Mouse (Mus musculus) small intestine, adult 2 months (tissue): ENCODE measurements around the gene Opn3. TPM values are rescaled to one million over a fixed set of nuclear protein-coding genes. Genes with fewer than 3 reads are reported as not detected.
A peak's percentile ranks its signal among the peaks of the same experiment; 100 is the strongest.

ENCODE experiments used
- H3K27ac ChIP-seq: fragments of 200-500 bp; 2 replicates; pipeline ENCODE4 v1.5.1; 2012; ENCODE audit warnings: low read depth, low read length, control low read depth, inconsistent platforms; ENCODE audit not compliant: insufficient read depth
- H3K27me3 ChIP-seq: fragments of 200-500 bp; 2 replicates; pipeline ENCODE4 v1.6.1; 2012; ENCODE audit warnings: mild to moderate bottlenecking, moderate library complexity, low read length, inconsistent platforms; ENCODE audit not compliant: control insufficient read depth, insufficient read depth
- H3K36me3 ChIP-seq: fragments of 200-500 bp; 2 replicates; pipeline ENCODE4 v1.6.1; 2012; ENCODE audit warnings: mild to moderate bottlenecking, low read length, control low read depth, inconsistent platforms; ENCODE audit not compliant: control insufficient read depth, insufficient read depth
- H3K4me1 ChIP-seq: fragments of 200-500 bp; 2 replicates; pipeline ENCODE4 v1.6.1; 2012; ENCODE audit warnings: low read length, inconsistent platforms, mixed read lengths; ENCODE audit not compliant: control insufficient read depth, insufficient read depth, insufficient read length
- H3K4me3 ChIP-seq: fragments of 200-500 bp; 2 replicates; pipeline ENCODE4 v1.5.1; 2012; ENCODE audit warnings: low read depth, mild to moderate bottlenecking, control low read depth, inconsistent platforms, low read length, moderate library complexity
- CTCF ChIP-seq: fragments of 200-500 bp; IDR thresholded peaks from 2 replicates; pipeline ENCODE4 v1.5.1; 2012; ENCODE audit warnings: low read depth, mild to moderate bottlenecking, control low read depth, inconsistent platforms, low read length, moderate library complexity, mixed read lengths; ENCODE audit not compliant: insufficient replicate concordance, insufficient read length; ENCODE audit errors: extremely low read depth
- POLR2A ChIP-seq: fragments of 200-500 bp; IDR thresholded peaks from 2 replicates; pipeline ENCODE4 v1.6.1; 2012; ENCODE audit warnings: low read depth, mild to moderate bottlenecking, control low read depth, inconsistent platforms, low read length, moderate library complexity
- WGBS: fragments of 180-500 bp; shearing (Covaris S2); methylation state at CpG from one replicate; pipeline ENCODE4 v1.1.7; 2018; 5-methylcytosine and 5-hydroxymethylcytosine counted together
- polyA plus RNA-seq: library from polyadenylated mRNA; depleted of rRNA; stranded (reverse); fragments of >200 nt; gene quantifications from 2 replicates; pipeline ENCODE4 v1.2.3, GENCODE M21; 2012

The Opn3 gene
- polyA plus RNA-seq, 1 experiment = 0.93 TPM

GRCm38 (mm10) chr1:175632470-175632869 is 60.1 kb downstream of the Opn3 start:
- Histone ChIP-seq H3K27me3 (no peaks in the 10 kb centered on the region), H3K36me3 (no peaks in the 10 kb centered on the region), H3K27ac (no peak overlapping the region), H3K4me1 (peaks cover 2% of the 10 kb centered on the region), H3K4me3 (no peak overlapping the region)
- WGBS = 89% methylated on average over 14 of the region's 14 CpGs
- TF ChIP-seq CTCF = no peak
- no peak for TF ChIP-seq POLR2A

GRCm38 (mm10) chr1:175631721-175632221 is 60.8 kb downstream of the Opn3 start:
- no peaks in the 10 kb centered on the region for H3K36me3 ChIP-seq
- TF ChIP-seq POLR2A = no peak
- no peak for TF ChIP-seq CTCF
- H3K4me3 ChIP-seq = no peak overlapping the region
- H3K4me1 ChIP-seq = peaks cover 2% of the 10 kb centered on the region
- H3K27ac ChIP-seq = peak overlapping the region; percentile 25; the same call in 1 of the 2 replicates
- H3K27me3 ChIP-seq = no peaks in the 10 kb centered on the region
- 16% methylated on average over 10 of the region's 10 CpGs for WGBS

- WGBS = 80% methylated on average over 3 of the region's 3 CpGs
- no peaks in the 10 kb centered on the region for H3K36me3 ChIP-seq
- no peak overlapping the region for H3K27ac ChIP-seq
- H3K4me3 ChIP-seq = no peak overlapping the region
- TF ChIP-seq POLR2A (no peak), CTCF (no peak)
- H3K4me1 ChIP-seq = peaks cover 2% of the 10 kb centered on the region
- H3K27me3 ChIP-seq = no peaks in the 10 kb centered on the region
Observed at GRCm38 (mm10) chr1:175631080-175631479, 61.5 kb downstream of the Opn3 start.

GRCm38 (mm10) chr1:175630345-175630744 is 62.2 kb downstream of the Opn3 start:
- Histone ChIP-seq H3K4me3 (no peak overlapping the region), H3K4me1 (peaks cover 2% of the 10 kb centered on the region), H3K27ac (no peak overlapping the region), H3K36me3 (no peaks in the 10 kb centered on the region), H3K27me3 (no peaks in the 10 kb centered on the region)
- TF ChIP-seq POLR2A (no peak), CTCF (no peak)
- WGBS = 71% methylated on average over 5 of the region's 5 CpGs

- no peak overlapping the region for H3K4me3 ChIP-seq
- WGBS = 62% methylated on average over 6 of the region's 6 CpGs
- H3K36me3 ChIP-seq = no peaks in the 10 kb centered on the region
- peaks cover 4% of the 10 kb centered on the region for H3K4me1 ChIP-seq
- H3K27ac ChIP-seq = no peak overlapping the region
- no peak for TF ChIP-seq CTCF
- no peak for TF ChIP-seq POLR2A
- no peaks in the 10 kb centered on the region for H3K27me3 ChIP-seq
Observed at GRCm38 (mm10) chr1:175629248-175629647, 63.3 kb downstream of the Opn3 start.

GRCm38 (mm10) chr1:175625990-175626692 is 66.4 kb downstream of the Opn3 start:
- Histone ChIP-seq H3K4me1 (peaks cover 3% of the 10 kb centered on the region; the same call in 1 of the 2 replicates), H3K27ac (peak overlapping the region; percentile 57), H3K27me3 (no peaks in the 10 kb centered on the region), H3K36me3 (no peaks in the 10 kb centered on the region), H3K4me3 (no peak overlapping the region)
- 52% methylated on average over 1 of the region's 1 CpGs for WGBS
- TF ChIP-seq CTCF (peak; percentile 43; the same call in 1 of the 2 replicates), POLR2A (no peak)

GRCm38 (mm10) chr1:175625257-175625879 is 67.2 kb downstream of the Opn3 start, which contains the start of gene Fh1:
Gene Fh1 (minus strand): TSS chr1:175625635.
- no peaks in the 10 kb centered on the region for H3K27me3 ChIP-seq

More at GRCm38 (mm10) chr1:175625257-175625879, 67.2 kb downstream of the Opn3 start, which contains the start of gene Fh1:
- Histone ChIP-seq H3K36me3 (no peaks in the 10 kb centered on the region), H3K4me3 (peak within 1 kb of the TSS; percentile 85), H3K27ac (peak within 1 kb of the TSS; percentile 57), H3K4me1 (peaks cover 3% of the 10 kb centered on the region; the same call in 1 of the 2 replicates)
- TF ChIP-seq POLR2A (peak; percentile 85), CTCF (no peak)
- WGBS = under 1% methylated on average over 58 of the region's 58 CpGs
